Mouse (Mus musculus): ENCODE results near the gene Bud13.

DNA sequence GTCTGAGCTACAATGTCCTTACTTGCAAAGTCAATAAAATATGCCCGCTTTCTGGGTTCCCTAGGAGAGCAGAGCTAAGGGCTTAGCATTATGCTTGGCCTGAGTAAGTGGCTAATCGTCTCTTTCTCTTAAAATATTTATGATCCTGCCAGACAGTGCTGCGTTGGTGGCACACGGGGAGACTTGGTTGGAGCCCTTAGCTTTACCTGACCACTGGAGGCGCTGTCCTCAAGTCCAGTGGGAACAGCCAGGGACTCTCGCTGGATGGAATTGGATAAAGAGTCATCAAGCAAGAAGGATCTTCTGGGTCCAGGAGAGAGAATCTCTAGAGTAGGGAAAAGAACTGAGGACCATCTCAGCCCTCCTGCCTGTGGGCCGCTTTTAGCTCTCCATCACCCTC lies 26.3 kb downstream of the Bud13 start:
- no peak for TF ChIP-seq POLR2A (IDR thresholded peaks at IDR 0.05; ENCODE audit: low read depth, low read length)
- TF ChIP-seq CTCF (IDR thresholded peaks at IDR 0.05; ENCODE audit: extremely low read depth, insufficient read depth, insufficient read length, insufficient replicate concordance), result no peak

Data from spleen, adult 2 months (tissue).